Mouse (Mus musculus): ENCODE measurements around the gene B4galt3. TPM values are rescaled to one million over a fixed set of nuclear protein-coding genes. Genes with fewer than 3 reads are reported as not detected.
"Not testable (repeated sequence)": the region's sequence is repeated elsewhere in the genome, so short reads cannot be mapped to it uniquely, and the experiment has no call there.

Gene B4galt3
- polyA plus RNA-seq, 1 experiment from 2014 or later = 35.8 TPM

DNA sequence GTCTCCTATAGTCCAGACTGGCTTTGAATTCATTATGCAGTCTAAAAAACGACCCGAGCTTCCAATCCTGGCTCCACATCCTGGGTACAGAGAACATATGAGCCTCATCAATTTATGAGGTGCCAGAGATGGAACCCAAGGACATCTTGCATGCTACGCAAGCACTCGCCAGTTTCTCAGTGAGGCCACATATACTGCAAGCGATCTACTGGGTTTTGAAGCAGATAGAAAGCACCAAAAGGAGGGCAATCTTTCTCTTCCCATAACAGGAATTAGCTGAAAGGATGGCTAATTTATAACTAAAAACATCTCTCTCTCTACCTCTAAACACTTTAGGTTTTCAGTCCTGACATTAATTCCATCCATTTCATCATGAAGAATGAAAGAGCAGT is 23.8 kb downstream of the B4galt3 start:
- no peak for ATAC-seq
- WGBS (ENCODE audit: insufficient replicate concordance) = 40% methylated on average over 5 of the region's 5 CpGs

DNA sequence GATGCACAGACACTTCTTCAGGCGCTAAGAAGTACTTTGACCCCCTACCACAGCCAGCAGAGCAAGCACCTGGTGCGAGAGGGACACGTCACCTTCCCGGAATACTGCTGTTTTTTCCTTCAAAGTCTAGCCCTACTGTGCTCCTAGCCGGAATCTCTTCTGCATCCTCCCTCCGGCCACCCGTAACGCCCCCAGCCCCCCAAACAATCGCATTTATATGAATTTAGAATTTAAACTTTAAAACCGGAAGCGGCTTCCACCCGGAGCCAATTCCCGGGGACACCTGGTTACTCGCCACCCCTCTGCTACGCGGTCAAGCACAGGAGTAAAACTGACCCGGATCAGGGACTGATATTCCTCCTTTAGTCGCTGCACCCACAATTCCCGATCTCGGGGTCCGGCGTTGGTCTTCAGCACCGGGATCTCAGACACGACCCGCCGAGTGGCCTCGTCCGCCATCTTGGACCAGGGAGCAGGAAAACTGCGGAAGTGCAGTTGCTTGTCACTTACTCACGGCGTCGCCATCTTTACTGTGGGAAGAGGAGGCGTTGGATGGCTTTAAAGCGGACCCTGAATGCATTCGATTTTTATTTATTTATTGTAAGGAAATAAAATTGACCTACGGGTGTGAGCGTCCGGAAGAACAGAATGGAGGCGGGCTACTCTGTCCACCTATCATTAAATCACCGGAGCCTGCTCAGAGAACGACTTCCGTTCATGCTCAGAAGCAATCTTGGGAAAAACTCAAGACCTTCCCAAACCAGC is 24.4 kb downstream of the B4galt3 start, which contains the start of gene Ufc1:
Ufc1 (minus strand) TSS at position 727 of the 765 bp plus-strand sequence.
- ATAC-seq = peak; percentile 68
- peak within 1 kb of the TSS; percentile 88 for H3K27ac ChIP-seq
- WGBS (ENCODE audit: insufficient replicate concordance) = under 1% methylated on average over 42 of the region's 42 CpGs
- H3K9ac ChIP-seq = peak within 1 kb of the TSS; percentile 80
- H3K4me3 ChIP-seq = peak within 1 kb of the TSS; percentile 82
- peaks cover 29% of the 10 kb centered on the region for H3K36me3 ChIP-seq
- H3K9me3 ChIP-seq (replicated peaks) = no peaks in the 10 kb centered on the region
- peak within 1 kb of the TSS; percentile 68 for H3K4me2 ChIP-seq
- H3K4me1 ChIP-seq = peaks cover 30% of the 10 kb centered on the region
- peaks cover 36% of the 10 kb centered on the region for H3K27me3 ChIP-seq (replicated peaks)

More for the DNA sequence above, 23.8 kb downstream of the B4galt3 start:
- H3K9ac ChIP-seq = peak overlapping the region; percentile 80
- H3K4me3 ChIP-seq = peak overlapping the region; percentile 82
- H3K36me3 ChIP-seq = peaks cover 35% of the 10 kb centered on the region
- H3K4me2 ChIP-seq = peak overlapping the region; percentile 68
- H3K4me1 ChIP-seq = peaks cover 30% of the 10 kb centered on the region
- H3K27ac ChIP-seq = peak overlapping the region; percentile 88
- no peaks in the 10 kb centered on the region for H3K9me3 ChIP-seq (replicated peaks)
- peaks cover 34% of the 10 kb centered on the region for H3K27me3 ChIP-seq (replicated peaks)

DNA sequence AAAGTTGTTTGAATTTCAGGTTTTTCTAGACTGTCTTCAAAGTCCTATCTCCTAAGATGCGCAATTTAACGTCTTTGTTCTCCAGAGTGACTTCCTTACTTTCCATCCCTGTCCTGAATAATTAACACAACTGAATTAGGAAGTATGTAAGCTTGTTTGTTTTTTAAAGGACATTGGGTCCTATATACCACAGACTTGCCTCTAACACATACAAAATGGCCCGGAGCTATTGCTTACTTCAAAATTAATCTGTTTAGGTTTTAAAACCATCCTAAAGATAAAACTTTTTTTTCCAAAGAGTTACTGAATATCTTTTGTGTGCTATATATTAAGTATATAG is 24.9 kb downstream of the B4galt3 start:
- 11% methylated on average over 3 of the region's 3 CpGs for WGBS (ENCODE audit: insufficient replicate concordance)
- peaks cover 23% of the 10 kb centered on the region for H3K36me3 ChIP-seq
- H3K4me2 ChIP-seq = peak overlapping the region; percentile 68
- H3K9me3 ChIP-seq (replicated peaks) = no peaks in the 10 kb centered on the region
- H3K27ac ChIP-seq = peak overlapping the region; percentile 88
- H3K4me1 ChIP-seq = peaks cover 30% of the 10 kb centered on the region
- H3K4me3 ChIP-seq = peak overlapping the region; percentile 82
- H3K9ac ChIP-seq = peak overlapping the region; percentile 80; the same call in 1 of the 2 replicates
- H3K27me3 ChIP-seq (replicated peaks) = peaks cover 36% of the 10 kb centered on the region
- no peak for ATAC-seq

DNA sequence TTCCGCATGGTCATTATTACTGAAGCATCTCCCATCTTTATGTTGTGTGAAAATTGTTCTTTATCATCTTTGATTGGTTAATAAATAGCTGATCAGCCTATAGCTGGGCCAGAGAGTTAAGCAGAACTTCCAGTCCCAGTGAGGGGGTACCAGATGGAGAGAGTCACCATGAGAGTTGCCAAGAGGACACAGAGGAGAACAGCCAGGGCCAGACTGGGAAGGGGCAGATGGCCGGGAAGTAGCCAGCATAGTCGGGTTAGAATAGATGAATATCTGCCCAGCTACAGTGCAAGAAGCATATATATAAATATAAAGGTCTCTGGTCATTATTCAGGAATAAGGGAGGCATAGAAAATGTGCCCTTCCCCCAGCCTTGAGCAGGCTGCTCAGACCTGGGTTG is 28.1 kb downstream of the B4galt3 start:
- Histone ChIP-seq H3K4me3 (no peak overlapping the region), H3K9ac (no peak overlapping the region), H3K36me3 (no peaks in the 10 kb centered on the region), H3K9me3 (replicated peaks) (no peaks in the 10 kb centered on the region), H3K4me1 (peaks cover 11% of the 10 kb centered on the region), H3K4me2 (no peak overlapping the region), H3K27ac (no peak overlapping the region), H3K27me3 (replicated peaks) (peaks cover 36% of the 10 kb centered on the region)
- no peak for ATAC-seq
- 42% methylated on average over 3 of the region's 3 CpGs for WGBS (ENCODE audit: insufficient replicate concordance)

- H3K27me3 ChIP-seq (replicated peaks) = peaks cover 20% of the 10 kb centered on the region; the same call in 1 of the 2 replicates
- not testable (repeated sequence) for H3K9ac ChIP-seq; ATAC-seq; H3K9me3 ChIP-seq (replicated peaks); H3K27ac ChIP-seq; H3K4me3 ChIP-seq; H3K36me3 ChIP-seq; H3K4me1 ChIP-seq; H3K4me2 ChIP-seq
- WGBS (ENCODE audit: insufficient replicate concordance) = 56% methylated on average over 5 of the region's 5 CpGs
These were observed 36.0 kb downstream of the B4galt3 start for GRCm38 (mm10) chr1:171306157-171306556.

DNA sequence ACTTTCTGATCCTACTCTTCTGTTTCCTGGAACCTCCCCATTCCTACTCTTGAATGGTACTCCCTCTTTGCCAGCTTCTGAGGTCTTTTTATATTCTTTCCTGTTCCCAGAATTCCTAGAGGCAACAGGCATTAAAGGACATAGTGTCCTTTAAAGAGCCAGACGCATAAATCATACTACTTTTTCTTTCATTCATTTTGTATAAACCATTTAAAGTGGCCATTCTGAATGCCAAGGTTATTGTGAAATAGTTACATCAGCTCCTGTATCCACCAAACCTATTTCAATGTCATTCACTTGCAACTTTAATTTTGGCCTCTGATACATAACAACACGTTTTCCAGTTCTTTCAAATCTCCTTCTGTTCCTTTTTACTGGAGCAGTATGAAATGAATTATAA is 39.2 kb downstream of the B4galt3 start:
- Histone ChIP-seq H3K4me1 (no peaks in the 10 kb centered on the region), H3K27ac (no peak overlapping the region), H3K36me3 (no peaks in the 10 kb centered on the region), H3K9ac (no peak overlapping the region), H3K4me3 (no peak overlapping the region), H3K9me3 (replicated peaks) (no peaks in the 10 kb centered on the region), H3K4me2 (no peak overlapping the region), H3K27me3 (replicated peaks) (peaks cover 20% of the 10 kb centered on the region; the same call in 1 of the 2 replicates)
- no peak for ATAC-seq
- 38% methylated on average over 2 of the region's 2 CpGs for WGBS (ENCODE audit: insufficient replicate concordance)

- Histone ChIP-seq H3K4me2 (no peak overlapping the region), H3K4me3 (no peak overlapping the region), H3K9me3 (replicated peaks) (no peaks in the 10 kb centered on the region), H3K4me1 (peaks cover 6% of the 10 kb centered on the region), H3K27ac (no peak overlapping the region), H3K9ac (no peak overlapping the region), H3K36me3 (peaks cover 6% of the 10 kb centered on the region; the same call in 1 of the 2 replicates), H3K27me3 (replicated peaks) (no peaks in the 10 kb centered on the region)
- WGBS (ENCODE audit: insufficient replicate concordance) = 34% methylated on average over 7 of the region's 7 CpGs
- no peak for ATAC-seq
These were observed 49.6 kb downstream of the B4galt3 start for GRCm38 (mm10) chr1:171319748-171320147.

DNA sequence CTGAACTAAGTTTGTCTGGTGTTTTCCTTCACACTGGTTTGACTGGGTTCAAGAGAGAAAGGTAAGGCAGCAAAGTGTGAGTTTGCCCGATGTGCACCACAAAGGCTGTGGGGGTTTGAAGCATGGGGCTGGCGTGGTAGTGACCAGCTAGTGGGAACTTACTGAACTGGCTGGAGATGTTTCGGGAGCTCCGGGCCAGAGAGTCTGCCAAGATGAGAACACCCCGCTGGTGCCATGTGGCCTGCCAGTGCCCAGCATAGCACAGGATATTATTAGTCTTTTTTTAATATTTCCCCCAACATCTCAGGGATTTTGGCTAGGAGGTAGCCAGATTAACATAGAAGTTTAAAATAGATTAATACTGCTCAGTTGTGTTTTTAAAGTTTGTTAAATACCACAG is 50.0 kb downstream of the B4galt3 start:
- no peak for ATAC-seq
- Histone ChIP-seq H3K4me1 (peaks cover 6% of the 10 kb centered on the region), H3K4me3 (no peak overlapping the region), H3K9me3 (replicated peaks) (no peaks in the 10 kb centered on the region), H3K9ac (no peak overlapping the region), H3K27ac (no peak overlapping the region), H3K36me3 (peaks cover 9% of the 10 kb centered on the region; the same call in 1 of the 2 replicates), H3K4me2 (no peak overlapping the region), H3K27me3 (replicated peaks) (no peaks in the 10 kb centered on the region)
- 46% methylated on average over 5 of the region's 5 CpGs for WGBS (ENCODE audit: insufficient replicate concordance)

GRCm38 (mm10) chr1:171321415-171321814 is 51.3 kb downstream of the B4galt3 start:
- Histone ChIP-seq H3K9ac (no peak overlapping the region), H3K9me3 (replicated peaks) (no peaks in the 10 kb centered on the region), H3K27me3 (replicated peaks) (no peaks in the 10 kb centered on the region), H3K4me1 (peaks cover 16% of the 10 kb centered on the region), H3K36me3 (peaks cover 19% of the 10 kb centered on the region; the same call in 1 of the 2 replicates), H3K4me2 (no peak overlapping the region), H3K27ac (no peak overlapping the region), H3K4me3 (no peak overlapping the region)
- no peak for ATAC-seq

GRCm38 (mm10) chr1:171322012-171322411 is 51.9 kb downstream of the B4galt3 start:
- H3K36me3 ChIP-seq = peaks cover 19% of the 10 kb centered on the region; the same call in 1 of the 2 replicates
- H3K27ac ChIP-seq = peak overlapping the region; percentile 45
- ATAC-seq = no peak
- H3K9me3 ChIP-seq (replicated peaks) = no peaks in the 10 kb centered on the region
- peak overlapping the region; percentile 31; the same call in 1 of the 2 replicates for H3K9ac ChIP-seq
- peaks cover 21% of the 10 kb centered on the region for H3K4me1 ChIP-seq
- H3K27me3 ChIP-seq (replicated peaks) = no peaks in the 10 kb centered on the region
- H3K4me2 ChIP-seq = no peak overlapping the region
- WGBS (ENCODE audit: insufficient replicate concordance) = 67% methylated on average over 1 of the region's 1 CpGs
- no peak overlapping the region for H3K4me3 ChIP-seq

- ATAC-seq = no peak
- WGBS (ENCODE audit: insufficient replicate concordance) = 84% methylated on average over 2 of the region's 2 CpGs
- no peak overlapping the region for H3K9ac ChIP-seq
These were observed 55.4 kb downstream of the B4galt3 start for GRCm38 (mm10) chr1:171325571-171325970.

More at GRCm38 (mm10) chr1:171325571-171325970, 55.4 kb downstream of the B4galt3 start:
- Histone ChIP-seq H3K9me3 (replicated peaks) (no peaks in the 10 kb centered on the region), H3K36me3 (peaks cover 19% of the 10 kb centered on the region; the same call in 1 of the 2 replicates), H3K27me3 (replicated peaks) (no peaks in the 10 kb centered on the region), H3K27ac (no peak overlapping the region), H3K4me3 (no peak overlapping the region), H3K4me2 (no peak overlapping the region), H3K4me1 (peaks cover 44% of the 10 kb centered on the region)

All from liver, embryonic 12.5 days (tissue).